Mouse (Mus musculus) monocyte, adult 5-6 weeks (primary cell): Measurements from ENCODE around the gene Psmb6. TPM values are rescaled to one million over a fixed set of nuclear protein-coding genes. Genes with fewer than 3 reads are reported as not detected.
"Not testable (repeated sequence)": the region's sequence is repeated elsewhere in the genome, so short reads cannot be mapped to it uniquely, and the experiment has no call there.

Source experiments
- ATAC-seq: fragments of 153-309, 156-312 bp; replicated peaks from 2 replicates; pipeline ENCODE4 v1.8.0; 2017; ENCODE audit warnings: mild to moderate bottlenecking; ENCODE audit not compliant: low TSS enrichment, insufficient number of reproducible peaks, severe bottlenecking, poor library complexity, low FRiP score
- total RNA-seq: library from RNA; stranded (forward); fragments of 200-1000, 200-491, 200-594 nt; gene quantifications from 3 replicates; pipeline ENCODE4 v1.2.3, GENCODE M21; 2017

Psmb6 gene
- total RNA-seq, 1 experiment from 2014 or later = 209 TPM

- ATAC-seq = no peak
Observed at GRCm38 (mm10) chr11:70518923-70519322, 6.2 kb upstream of the Psmb6 start, which contains the start of gene Gltpd2. Gene Gltpd2 (plus strand): TSS chr11:70519196.

- no peak for ATAC-seq
Observed at GRCm38 (mm10) chr11:70520178-70520769, 4.9 kb upstream of the Psmb6 start.

GRCm38 (mm10) chr11:70523306-70523989 lies 1.7 kb upstream of the Psmb6 start:
- ATAC-seq = not testable (repeated sequence)

- no peak for ATAC-seq
Observed at GRCm38 (mm10) chr11:70524782-70525181, 385 bp upstream of the Psmb6 start.

- no peak for ATAC-seq
Observed at GRCm38 (mm10) chr11:70525726-70526125, 559 bp downstream of the Psmb6 start.

GRCm38 (mm10) chr11:70526211-70526610 lies 1.0 kb downstream of the Psmb6 start:
- no peak for ATAC-seq

GRCm38 (mm10) chr11:70528610-70529009 lies 3.4 kb downstream of the Psmb6 start:
- no peak for ATAC-seq

GRCm38 (mm10) chr11:70531065-70531464 lies 5.9 kb downstream of the Psmb6 start:
- ATAC-seq = not testable (repeated sequence)

GRCm38 (mm10) chr11:70532839-70533238 lies 7.7 kb downstream of the Psmb6 start, which contains the start of gene Gm40193:
Gene Gm40193 (minus strand): TSS chr11:70532939.
- no peak for ATAC-seq

- ATAC-seq = no peak
Observed at GRCm38 (mm10) chr11:70539423-70539822, 14.3 kb downstream of the Psmb6 start.

- ATAC-seq = peak; percentile 83
Observed at GRCm38 (mm10) chr11:70539877-70540587, 14.9 kb downstream of the Psmb6 start, which contains the start of gene Pld2. Gene Pld2 (plus strand): TSS chr11:70540064.

GRCm38 (mm10) chr11:70540928-70541327 lies 15.8 kb downstream of the Psmb6 start:
- no peak for ATAC-seq

GRCm38 (mm10) chr11:70541415-70541814 lies 16.2 kb downstream of the Psmb6 start:
- no peak for ATAC-seq

GRCm38 (mm10) chr11:70544496-70544895 lies 19.3 kb downstream of the Psmb6 start:
- ATAC-seq = no peak

GRCm38 (mm10) chr11:70551526-70551925 lies 26.4 kb downstream of the Psmb6 start:
- ATAC-seq = no peak

GRCm38 (mm10) chr11:70553940-70554339 lies 28.8 kb downstream of the Psmb6 start:
- ATAC-seq = no peak

- no peak for ATAC-seq
Observed at GRCm38 (mm10) chr11:70557545-70557944, 32.4 kb downstream of the Psmb6 start.

- ATAC-seq = no peak
Observed at GRCm38 (mm10) chr11:70561937-70562286, 36.7 kb downstream of the Psmb6 start.

- ATAC-seq = peak; percentile 40
Observed at GRCm38 (mm10) chr11:70562287-70562994, 37.3 kb downstream of the Psmb6 start, which contains the start of gene Mink1. Gene Mink1 (plus strand): TSS chr11:70562881.
